Mouse (Mus musculus) adrenal gland, adult 8-10 months (tissue): ENCODE results near the gene Tmem51. TPM values are rescaled to one million over a fixed set of nuclear protein-coding genes. Genes with fewer than 3 reads are reported as not detected.
A peak's percentile ranks its signal among the peaks of the same experiment; 100 is the strongest.
"Not testable (repeated sequence)": the region's sequence is repeated elsewhere in the genome, so short reads cannot be mapped to it uniquely, and the experiment has no call there.

Source experiments
- DNase-seq: peaks from one replicate; pipeline ENCODE4 v3.0.0; 2022
- total RNA-seq, 4 experiments: library from RNA; stranded (reverse); gene quantifications; 2 replicates each; pipeline ENCODE4 v1.2.4; 2022

Gene Tmem51
- total RNA-seq, 4 experiments from 2014 or later = 3.6 to 5.7 (median 4.7) TPM

GRCm38 (mm10) chr4:142014659-142015608 lies 69.2 kb downstream of the Tmem51 start, which contains the start of gene Fhad1:
Gene Fhad1, minus strand, starts transcription at chr4:142015082.
- peak; percentile 51 for DNase-seq

DNA sequence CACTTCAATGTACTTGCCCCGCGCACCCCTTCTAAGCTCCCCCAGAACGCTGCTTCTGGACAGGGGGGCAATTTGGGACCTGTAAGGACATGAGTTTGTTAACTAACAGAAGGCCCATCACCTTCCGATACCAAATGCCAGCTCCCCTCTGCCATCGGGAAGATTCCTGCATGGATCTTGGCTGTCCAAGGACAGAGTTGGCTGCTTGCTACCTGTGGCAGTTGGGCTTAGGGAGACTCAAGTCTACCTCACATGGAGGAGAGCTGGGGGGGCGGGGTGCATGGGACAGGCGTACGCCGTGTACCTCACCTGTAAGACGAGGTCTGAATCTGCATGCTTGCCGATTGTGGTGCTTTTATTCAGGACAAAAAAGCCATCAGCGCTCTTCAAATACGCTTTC lies 72.9 kb downstream of the Tmem51 start:
- DNase-seq = no peak

DNA sequence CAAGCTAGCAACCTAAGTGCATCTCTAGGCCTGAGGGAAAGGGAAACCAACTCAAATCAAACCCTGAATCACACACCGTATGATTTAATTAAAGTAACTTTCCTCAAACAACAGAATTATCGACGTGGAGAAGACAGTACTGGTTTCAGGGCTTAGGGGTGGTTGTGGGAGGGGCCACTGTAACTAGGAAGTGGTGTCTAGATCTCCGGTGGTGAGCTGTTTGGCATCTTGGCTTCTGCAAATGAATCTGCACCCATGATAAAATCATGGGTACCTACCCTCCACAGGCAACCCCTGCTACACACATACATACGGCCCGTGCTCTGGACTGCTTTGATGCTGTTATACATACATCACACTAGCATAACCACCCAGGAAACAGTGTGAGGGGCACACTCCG lies 73.7 kb downstream of the Tmem51 start:
- DNase-seq = no peak

GRCm38 (mm10) chr4:142008206-142008605 lies 75.9 kb downstream of the Tmem51 start:
- DNase-seq = no peak

DNA sequence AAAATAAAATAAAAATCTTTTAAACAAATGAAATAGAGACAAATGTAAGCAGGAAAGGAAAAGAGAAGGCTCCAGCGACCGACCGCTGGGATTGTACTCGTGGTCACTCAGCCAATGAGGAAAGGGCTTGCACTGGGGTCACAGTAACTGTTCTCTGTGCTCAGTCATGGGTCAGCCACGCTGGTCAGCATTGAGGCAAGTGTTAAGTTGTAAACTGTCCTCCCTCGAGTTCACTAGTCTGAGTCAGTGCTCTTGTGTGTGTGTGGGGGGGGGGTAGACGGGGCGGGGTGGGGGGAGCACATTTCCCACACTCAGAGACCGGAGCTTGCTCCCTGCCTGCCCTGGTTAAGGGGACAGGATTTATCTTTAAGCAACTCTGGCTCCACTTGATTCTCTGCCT lies 83.5 kb downstream of the Tmem51 start:
- no peak for DNase-seq

- DNase-seq = no peak
These were observed 84.5 kb downstream of the Tmem51 start for GRCm38 (mm10) chr4:141999494-142000074.

- no peak for DNase-seq
These were observed 85.8 kb downstream of the Tmem51 start for GRCm38 (mm10) chr4:141998282-141998821.

- DNase-seq = no peak
These were observed 87.2 kb downstream of the Tmem51 start for GRCm38 (mm10) chr4:141996880-141997279.

- DNase-seq = no peak
These were observed 88.0 kb downstream of the Tmem51 start for GRCm38 (mm10) chr4:141996086-141996485.

GRCm38 (mm10) chr4:141994062-141994471 lies 90.0 kb downstream of the Tmem51 start:
- not testable (repeated sequence) for DNase-seq

- no peak for DNase-seq
These were observed 90.6 kb downstream of the Tmem51 start for GRCm38 (mm10) chr4:141993347-141994061.

DNA sequence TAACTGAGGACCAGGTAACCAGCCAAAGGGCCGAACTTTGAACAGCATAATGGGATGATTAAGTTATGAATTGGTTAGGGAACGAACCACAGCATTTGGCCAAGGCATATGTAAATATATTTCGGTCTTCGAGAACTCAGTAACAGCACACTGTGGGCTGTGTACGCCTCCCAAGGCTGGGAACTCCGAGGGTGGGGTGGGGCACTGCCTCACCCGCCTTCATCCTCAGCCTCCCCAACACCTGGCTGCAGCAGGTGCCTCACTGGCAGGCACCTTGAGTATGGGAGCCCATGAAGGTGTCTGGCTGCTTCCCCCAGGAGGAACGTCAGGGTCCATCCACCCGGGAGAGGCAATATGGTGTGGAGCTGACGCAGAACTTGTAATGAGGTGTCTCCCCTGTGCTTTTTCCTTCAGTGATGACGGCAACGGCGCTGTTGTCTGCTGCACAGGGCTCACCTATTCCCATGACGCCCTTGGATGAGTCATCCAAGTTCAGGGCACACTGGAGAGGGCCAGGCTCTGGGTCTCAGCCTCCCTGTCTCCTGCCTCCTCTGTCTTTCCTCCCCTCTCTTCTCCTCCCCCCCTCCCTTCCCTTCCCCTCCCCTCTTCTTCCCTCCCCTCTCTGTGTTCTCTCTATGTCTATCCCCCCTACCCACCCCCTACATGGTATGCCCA lies 91.4 kb downstream of the Tmem51 start:
- DNase-seq = no peak

DNA sequence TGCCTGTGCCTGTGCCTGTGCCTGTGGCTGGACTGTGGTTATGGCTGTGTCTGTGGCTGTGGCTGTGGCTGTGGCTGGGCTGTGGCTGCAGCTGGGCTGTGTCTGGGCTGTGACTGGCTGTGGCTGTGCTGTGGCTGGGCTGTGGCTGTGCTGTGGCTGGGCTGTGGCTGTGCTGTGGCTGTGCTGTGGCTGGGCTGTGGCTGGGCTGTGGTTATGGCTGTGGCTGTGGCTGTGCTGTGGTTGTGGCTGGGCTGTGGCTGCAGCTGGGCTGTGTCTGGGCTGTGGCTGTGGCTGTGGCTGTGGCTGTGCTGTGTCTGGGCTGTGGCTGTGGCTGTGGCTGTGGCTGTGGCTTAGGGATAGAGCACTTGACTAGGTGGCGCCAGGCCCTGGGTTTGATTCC lies 95.9 kb downstream of the Tmem51 start:
- no peak for DNase-seq

GRCm38 (mm10) chr4:141983689-141984088 lies 100.4 kb downstream of the Tmem51 start:
- no peak for DNase-seq

DNA sequence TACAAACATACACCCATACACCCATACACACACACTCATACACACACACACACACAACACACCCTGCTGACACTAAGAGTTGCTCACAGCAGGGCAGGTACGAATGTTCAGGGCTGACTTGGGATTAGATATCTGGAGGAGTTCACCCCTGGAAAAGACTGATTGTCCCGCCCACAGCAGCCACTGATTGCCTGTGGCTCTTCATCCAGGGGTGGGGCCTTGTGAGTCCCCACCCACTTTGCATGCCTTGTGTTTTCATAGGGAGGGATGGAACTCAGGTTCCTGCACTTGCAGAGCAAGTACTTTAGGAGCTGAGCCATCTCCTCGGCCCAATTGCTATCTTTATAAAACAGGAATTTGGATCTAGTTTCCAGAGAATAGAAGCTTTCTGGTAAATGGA lies 102.6 kb downstream of the Tmem51 start:
- no peak for DNase-seq

Other genes with a start within 250 kb of the Tmem51 start
- gene Ctrc, start 237.9 kb downstream of the Tmem51 start, total RNA-seq = not detected
- 10 to 100 TPM; 32.2 to 38.0 (median 35.7) TPM for gene Efhd2, start 209.4 kb downstream of the Tmem51 start, total RNA-seq
- 1 to 10 TPM in 2 of 4 experiments, under 1 TPM in 2; 0.32 to 1.9 (median 1.1) TPM for gene Fhad1, start 69.2 kb downstream of the Tmem51 start, total RNA-seq
- gene Kazn, start 155.1 kb upstream of the Tmem51 start, total RNA-seq = 10 to 100 TPM; 27.4 to 46.1 (median 31.9) TPM